Mouse (Mus musculus): ENCODE results near the gene Eif2b4. TPM values are rescaled to one million over a fixed set of nuclear protein-coding genes. Genes with fewer than 3 reads are reported as not detected.

The Eif2b4 gene
- total RNA-seq, 1 experiment: 76.8 TPM

- Histone ChIP-seq H3K27ac (ENCODE audit: insufficient read depth, low read depth, low read length, poor library complexity, severe bottlenecking) (no peak overlapping the region), H3K36me3 (ENCODE audit: control insufficient read depth, insufficient read depth, low read length, poor library complexity, severe bottlenecking) (no peaks in the 10 kb centered on the region), H3K9ac (ENCODE audit: insufficient read depth, low read depth, low read length, poor library complexity, severe bottlenecking) (no peak overlapping the region), H3K4me3 (ENCODE audit: insufficient read depth in 1 of 2, low read depth in 1 of 2, low read length in 2 of 2, poor library complexity in 1 of 2, severe bottlenecking in 1 of 2) (no peak overlapping the region), H3K9me3 (ENCODE audit: control insufficient read depth, insufficient read depth, low read depth, low read length) (no peaks in the 10 kb centered on the region), H3K4me1 (ENCODE audit: control insufficient read depth in 2 of 2, insufficient read depth in 2 of 2, low read length in 2 of 2, poor library complexity in 1 of 2) (no peaks in the 10 kb centered on the region)
- in situ Hi-C loops (cut with MboI; ENCODE audit: low sequenced_read_pairs in 2 of 2, unreplicated experiment in 2 of 2): no loop called here
- TF ChIP-seq ZNF384 (IDR thresholded peaks at IDR 0.05; ENCODE audit: low read depth, low read length): no peak
- no peak for TF ChIP-seq ZC3H11A (IDR thresholded peaks at IDR 0.05; ENCODE audit: borderline replicate concordance, low read depth, low read length)
- TF ChIP-seq MAFK (IDR thresholded peaks at IDR 0.05; ENCODE audit: insufficient read depth, low read depth, low read length): no peak
- TF ChIP-seq CHD2 (IDR thresholded peaks at IDR 0.05; ENCODE audit: low read depth, low read length): no peak
- TF ChIP-seq HCFC1 (IDR thresholded peaks at IDR 0.05; ENCODE audit: borderline replicate concordance, insufficient read depth, low read length): no peak
- DNase-seq (ENCODE audit: low read depth, low spot score): no peak
These were observed 33.4 kb upstream of the Eif2b4 start for GRCm38 (mm10) chr5:31226641-31227040.

- H3K4me3 ChIP-seq (ENCODE audit: insufficient read depth in 1 of 2, low read depth in 1 of 2, low read length in 2 of 2, poor library complexity in 1 of 2, severe bottlenecking in 1 of 2): no peak overlapping the region
- H3K27ac ChIP-seq (ENCODE audit: insufficient read depth, low read depth, low read length, poor library complexity, severe bottlenecking): no peak overlapping the region
- no peak overlapping the region for H3K9ac ChIP-seq (ENCODE audit: insufficient read depth, low read depth, low read length, poor library complexity, severe bottlenecking)
- H3K4me1 ChIP-seq (ENCODE audit: control insufficient read depth in 2 of 2, insufficient read depth in 2 of 2, low read length in 2 of 2, poor library complexity in 1 of 2): peaks cover 0 to 3% of the 10 kb centered on the region in 2 experiments; a peak in 1 of 4 replicates
- H3K36me3 ChIP-seq (ENCODE audit: control insufficient read depth, insufficient read depth, low read length, poor library complexity, severe bottlenecking): no peaks in the 10 kb centered on the region
- in situ Hi-C loops (cut with MboI; ENCODE audit: low sequenced_read_pairs in 2 of 2, unreplicated experiment in 2 of 2): no loop called here
- no peaks in the 10 kb centered on the region for H3K9me3 ChIP-seq (ENCODE audit: control insufficient read depth, insufficient read depth, low read depth, low read length)
- no peak for DNase-seq (ENCODE audit: low read depth, low spot score)
- TF ChIP-seq MAFK (IDR thresholded peaks at IDR 0.05; ENCODE audit: insufficient read depth, low read depth, low read length) (no peak), HCFC1 (IDR thresholded peaks at IDR 0.05; ENCODE audit: borderline replicate concordance, insufficient read depth, low read length) (no peak), ZNF384 (IDR thresholded peaks at IDR 0.05; ENCODE audit: low read depth, low read length) (no peak), CHD2 (IDR thresholded peaks at IDR 0.05; ENCODE audit: low read depth, low read length) (no peak), ZC3H11A (IDR thresholded peaks at IDR 0.05; ENCODE audit: borderline replicate concordance, low read depth, low read length) (no peak)
These were observed 29.5 kb upstream of the Eif2b4 start for GRCm38 (mm10) chr5:31222696-31223095.

GRCm38 (mm10) chr5:31221304-31221945 lies 28.2 kb upstream of the Eif2b4 start:
- DNase-seq (ENCODE audit: low read depth, low spot score): peak; percentile 43
- in situ Hi-C loops (cut with MboI; ENCODE audit: low sequenced_read_pairs in 2 of 2, unreplicated experiment in 2 of 2): no loop called here

GRCm38 (mm10) chr5:31220448-31221303 lies 27.4 kb upstream of the Eif2b4 start, which contains the start of gene Ppm1g:
Gene Ppm1g (minus strand): TSS chr5:31220687.
- Histone ChIP-seq H3K27ac (ENCODE audit: insufficient read depth, low read depth, low read length, poor library complexity, severe bottlenecking) (peak within 1 kb of the TSS; percentile 67), H3K4me3 (ENCODE audit: insufficient read depth in 1 of 2, low read depth in 1 of 2, low read length in 2 of 2, poor library complexity in 1 of 2, severe bottlenecking in 1 of 2) (peak within 1 kb of the TSS; percentile 91 to 96), H3K9ac (ENCODE audit: insufficient read depth, low read depth, low read length, poor library complexity, severe bottlenecking) (peak within 1 kb of the TSS; percentile 96), H3K36me3 (ENCODE audit: control insufficient read depth, insufficient read depth, low read length, poor library complexity, severe bottlenecking) (no peaks in the 10 kb centered on the region), H3K9me3 (ENCODE audit: control insufficient read depth, insufficient read depth, low read depth, low read length) (no peaks in the 10 kb centered on the region), H3K4me1 (ENCODE audit: control insufficient read depth in 2 of 2, insufficient read depth in 2 of 2, low read length in 2 of 2, poor library complexity in 1 of 2) (peaks cover 0 to 3% of the 10 kb centered on the region in 2 experiments; a peak in 1 of 4 replicates)
- in situ Hi-C loops (cut with MboI; ENCODE audit: low sequenced_read_pairs in 2 of 2, unreplicated experiment in 2 of 2): no loop called here
- no peak for TF ChIP-seq ZNF384 (IDR thresholded peaks at IDR 0.05; ENCODE audit: low read depth, low read length)
- TF ChIP-seq HCFC1 (IDR thresholded peaks at IDR 0.05; ENCODE audit: borderline replicate concordance, insufficient read depth, low read length): peak; percentile 47; the same call in 1 of the 2 replicates
- peak; percentile 95 for TF ChIP-seq CHD2 (IDR thresholded peaks at IDR 0.05; ENCODE audit: low read depth, low read length)
- peak; percentile 88 for DNase-seq (ENCODE audit: low read depth, low spot score)

More at GRCm38 (mm10) chr5:31221304-31221945, 28.2 kb upstream of the Eif2b4 start:
- H3K9ac ChIP-seq (ENCODE audit: insufficient read depth, low read depth, low read length, poor library complexity, severe bottlenecking): peak overlapping the region; percentile 96
- no peaks in the 10 kb centered on the region for H3K9me3 ChIP-seq (ENCODE audit: control insufficient read depth, insufficient read depth, low read depth, low read length)
- H3K36me3 ChIP-seq (ENCODE audit: control insufficient read depth, insufficient read depth, low read length, poor library complexity, severe bottlenecking): no peaks in the 10 kb centered on the region
- TF ChIP-seq ZC3H11A (IDR thresholded peaks at IDR 0.05; ENCODE audit: borderline replicate concordance, low read depth, low read length): no peak
- TF ChIP-seq MAFK (IDR thresholded peaks at IDR 0.05; ENCODE audit: insufficient read depth, low read depth, low read length): no peak
- TF ChIP-seq HCFC1 (IDR thresholded peaks at IDR 0.05; ENCODE audit: borderline replicate concordance, insufficient read depth, low read length): no peak
- TF ChIP-seq CHD2 (IDR thresholded peaks at IDR 0.05; ENCODE audit: low read depth, low read length): no peak
- H3K4me1 ChIP-seq (ENCODE audit: control insufficient read depth in 2 of 2, insufficient read depth in 2 of 2, low read length in 2 of 2, poor library complexity in 1 of 2): peaks cover 0 to 3% of the 10 kb centered on the region in 2 experiments; a peak in 1 of 4 replicates
- peak overlapping the region; percentile 67 for H3K27ac ChIP-seq (ENCODE audit: insufficient read depth, low read depth, low read length, poor library complexity, severe bottlenecking)
- peak overlapping the region; percentile 81 to 96 for H3K4me3 ChIP-seq (ENCODE audit: insufficient read depth in 1 of 2, low read depth in 1 of 2, low read length in 2 of 2, poor library complexity in 1 of 2, severe bottlenecking in 1 of 2)

Measured in ES-E14 (cell line).